Mouse (Mus musculus) hindbrain, embryonic 16.5 days (tissue): ENCODE measurements around the gene Ang2. TPM values are rescaled to one million over a fixed set of nuclear protein-coding genes. Genes with fewer than 3 reads are reported as not detected.

Experiments
- polyA plus RNA-seq: library from polyadenylated mRNA; unstranded; fragments of >200 nt; fragmentation: Nextera tagmentation; extraction: Ambion mirVana; gene quantifications from 2 replicates; pipeline ENCODE4 v1.2.1, GENCODE M21; 2015

Gene Ang2
- polyA plus RNA-seq, 1 experiment from 2014 or later: not detected

Other genes starting within 250 kb of the Ang2 start
- 0.56 and 0.98 TPM in 2 replicates for gene Pnp2, start 243.2 kb downstream of the Ang2 start, polyA plus RNA-seq
- 0.10 TPM in 2 replicates for gene Rnase10, start 191.4 kb downstream of the Ang2 start, polyA plus RNA-seq
- not detected in 2 replicates for gene Rnase9, start 157.3 kb downstream of the Ang2 start, polyA plus RNA-seq
- not detected in 2 replicates for gene Rnase11, start 149.0 kb downstream of the Ang2 start, polyA plus RNA-seq
- gene Rnase12, start 141.5 kb downstream of the Ang2 start, polyA plus RNA-seq: not detected in 2 replicates
- gene Olfr750, start 124.7 kb downstream of the Ang2 start, polyA plus RNA-seq: 0.03 TPM in 1 of 2 replicates, not detected in the other
- gene Rnase4, start 108.1 kb downstream of the Ang2 start, polyA plus RNA-seq: 18.2 and 19.8 TPM in 2 replicates
- gene Ang, start 108.0 kb downstream of the Ang2 start, polyA plus RNA-seq: 5.1 and 6.2 TPM in 2 replicates
- gene Eddm3b, start 84.7 kb downstream of the Ang2 start, polyA plus RNA-seq: not detected in 2 replicates
- 0.84 and 0.93 TPM in 2 replicates for gene Rnase6, start 75.2 kb downstream of the Ang2 start, polyA plus RNA-seq
- gene Rnase1, start 52.4 kb downstream of the Ang2 start, polyA plus RNA-seq: 0.84 and 0.96 TPM in 2 replicates
- gene Rnase2b, start 36.9 kb downstream of the Ang2 start, polyA plus RNA-seq: not detected in 2 replicates
- gene Ear14, start 4.2 kb upstream of the Ang2 start, polyA plus RNA-seq: not detected in 2 replicates
- not detected in 2 replicates for gene Rnase2a, start 57.0 kb upstream of the Ang2 start, polyA plus RNA-seq
- not detected in 2 replicates for gene Gm7247, start 162.6 kb upstream of the Ang2 start, polyA plus RNA-seq
- not detected in 2 replicates for gene Vmn2r88, start 211.7 kb upstream of the Ang2 start, polyA plus RNA-seq